26 mouse cellular contexts compared by ENCODE assay signal in the genomic region with DNA sequence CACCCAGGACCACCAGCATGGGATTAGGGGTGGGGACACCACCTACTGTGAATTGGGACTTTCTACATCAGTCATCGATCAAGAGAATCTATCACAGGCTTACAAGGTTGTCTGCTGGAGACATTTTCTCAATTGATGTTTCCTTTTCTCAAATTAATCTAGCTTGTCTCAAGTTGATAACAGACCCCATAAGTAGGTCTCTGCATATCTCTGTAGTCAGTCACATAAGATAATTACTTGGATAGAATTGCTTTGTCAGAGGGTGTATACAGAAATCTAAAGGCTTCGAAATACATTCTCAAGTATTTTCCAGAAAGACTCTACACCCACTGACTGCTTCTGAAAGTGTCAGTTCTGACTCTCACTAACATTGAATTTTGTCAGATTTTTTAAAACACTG. TPM values are rescaled to one million over a fixed set of nuclear protein-coding genes. Genes with fewer than 3 reads are reported as not detected.
A peak's percentile ranks its signal among the peaks of the same experiment; 100 is the strongest.
DNase-seq lines count a peak whose midpoint lies in the region; ATAC-seq and TF ChIP-seq lines count a peak whose summit lies in the region.
"Had no signal": no experiment of that assay in that cellular context is flagged by ENCODE, and none has a peak within 500 bp of the region (broad histone marks: within the 10 kb centered on the region; RNA-seq: fewer than 3 reads in every experiment).

No protein-coding gene starts in this region.

- no peak for TF ChIP-seq EP300 in liver, postnatal 0 days (IDR thresholded peaks at IDR 0.05; ENCODE audit: low read depth)
- TF ChIP-seq EP300 in CH12.LX (IDR thresholded peaks at IDR 0.05; ENCODE audit: low read length) (no peak), MEL (IDR thresholded peaks at IDR 0.05; ENCODE audit: low read depth in 1 of 2, low read length in 2 of 2) (peak; percentile 61 to 74)

- H3K9ac ChIP-seq in liver, embryonic 13.5 days: no peak overlapping the region; the same call in 1 of the 2 replicates
- H3K9ac ChIP-seq in liver, postnatal 0 days (replicated peaks): no peak overlapping the region
- peak overlapping the region; percentile 33; the same call in 1 of the 2 replicates for H3K9ac ChIP-seq in CH12.LX (ENCODE audit: insufficient read depth, low read depth)
- no peak overlapping the region for H3K9ac ChIP-seq in MEL (ENCODE audit: control insufficient read depth, low read depth, low read length, poor library complexity, severe bottlenecking)
- H3K9ac ChIP-seq in liver, embryonic 15.5 days: no peak overlapping the region
- H3K9ac ChIP-seq in hindbrain, embryonic 13.5 days: no peak overlapping the region
- no peak overlapping the region for H3K9ac ChIP-seq in intestine, postnatal 0 days (ENCODE audit: low read depth, low read length)
- H3K9ac ChIP-seq: embryonic facial prominence, embryonic 12.5 days; embryonic facial prominence, embryonic 15.5 days; forebrain, postnatal 0 days; heart, embryonic 12.5 days; heart, embryonic 15.5 days; hindbrain, embryonic 14.5 days had no signal

- no peak for TF ChIP-seq CTCF in liver, postnatal 0 days (IDR thresholded peaks at IDR 0.05; ENCODE audit: low read depth)
- TF ChIP-seq CTCF in CH12.LX (conservative IDR thresholded peaks at IDR 0.05 in 1 of 2, IDR thresholded peaks at IDR 0.05 in 1 of 2; ENCODE audit: low read depth in 2 of 2, low read length in 2 of 2) (no peak), MEL (IDR thresholded peaks at IDR 0.05 in 2 of 3, conservative IDR thresholded peaks at IDR 0.05 in 1 of 3; ENCODE audit: control insufficient read depth in 1 of 3, insufficient read depth in 1 of 3, low read depth in 2 of 3, low read length in 3 of 3, poor library complexity in 1 of 3, severe bottlenecking in 1 of 3) (no peak)
- TF ChIP-seq CTCF in intestine, postnatal 0 days (IDR thresholded peaks at IDR 0.05; ENCODE audit: low read depth): no peak

- WGBS in liver, embryonic 13.5 days (ENCODE audit: insufficient replicate concordance): 18% methylated on average over 2 of the region's 2 CpGs
- WGBS in liver, postnatal 0 days (ENCODE audit: insufficient replicate concordance): 57% methylated on average over 2 of the region's 2 CpGs
- WGBS in liver, embryonic 15.5 days (ENCODE audit: insufficient replicate concordance): 29% methylated on average over 2 of the region's 2 CpGs
- 98% methylated on average over 2 of the region's 2 CpGs for WGBS in hindbrain, embryonic 13.5 days
- 74% methylated on average over 2 of the region's 2 CpGs for WGBS in intestine, postnatal 0 days

- TF ChIP-seq POLR2A in CH12.LX (IDR thresholded peaks at IDR 0.05; ENCODE audit: low read depth, low read length) (no peak), MEL (IDR thresholded peaks at IDR 0.05; ENCODE audit: control insufficient read depth in 1 of 2, insufficient read depth in 1 of 2, low read depth in 1 of 2, low read length in 2 of 2, poor library complexity in 1 of 2) (no peak)

- H3K4me3 ChIP-seq in liver, embryonic 13.5 days (replicated peaks): no peak overlapping the region
- H3K4me3 ChIP-seq in liver, postnatal 0 days (ENCODE audit: low read depth, low read length): no peak overlapping the region
- H3K4me3 ChIP-seq in CH12.LX (replicated peaks in 1 of 3; ENCODE audit: low read depth in 2 of 3, low read length in 2 of 3, poor library complexity in 1 of 3): no peak overlapping the region
- peak overlapping the region in 1 of 2 experiments; percentile 41; a peak in 2 of 4 replicates for H3K4me3 ChIP-seq in MEL (ENCODE audit: control insufficient read depth in 1 of 2, insufficient read depth in 1 of 2, low read depth in 2 of 2, low read length in 2 of 2)
- H3K4me3 ChIP-seq in liver, embryonic 15.5 days (replicated peaks): no peak overlapping the region
- H3K4me3 ChIP-seq in hindbrain, embryonic 13.5 days: no peak overlapping the region
- H3K4me3 ChIP-seq in intestine, postnatal 0 days (ENCODE audit: low read depth, low read length): no peak overlapping the region
- H3K4me3 ChIP-seq: embryonic facial prominence, embryonic 12.5 days; embryonic facial prominence, embryonic 15.5 days; heart, embryonic 12.5 days; heart, embryonic 15.5 days; hindbrain, embryonic 10.5 days had no signal

- peaks cover 15% of the 10 kb centered on the region for H3K4me1 ChIP-seq in liver, embryonic 13.5 days (replicated peaks)
- H3K4me1 ChIP-seq in liver, postnatal 0 days (ENCODE audit: insufficient read depth): no peaks in the 10 kb centered on the region
- H3K4me1 ChIP-seq in CH12.LX (ENCODE audit: control insufficient read depth in 1 of 2, insufficient read depth in 2 of 2) (peaks cover 8 to 56% of the 10 kb centered on the region in 2 experiments; a peak in 3 of 4 replicates), MEL (ENCODE audit: control insufficient read depth in 1 of 2, insufficient read depth in 2 of 2, low read length in 2 of 2) (peaks cover 3 to 12% of the 10 kb centered on the region in 2 experiments; a peak in 3 of 4 replicates)
- peaks cover 11% of the 10 kb centered on the region for H3K4me1 ChIP-seq in liver, embryonic 15.5 days (replicated peaks)
- H3K4me1 ChIP-seq in hindbrain, embryonic 13.5 days (replicated peaks): no peaks in the 10 kb centered on the region
- no peaks in the 10 kb centered on the region for H3K4me1 ChIP-seq in intestine, postnatal 0 days (replicated peaks; ENCODE audit: control insufficient read depth, insufficient read depth, low read length)
- H3K4me1 ChIP-seq: embryonic facial prominence, embryonic 12.5 days; embryonic facial prominence, embryonic 15.5 days; hindbrain, embryonic 10.5 days had no signal

- in situ Hi-C loops in CH12.LX (cut with MboI; ENCODE audit: low pct_ligation_motif_present, low pct_unique_long_range_greater_than_20kb, low sequenced_read_pairs): loop anchor here (25.0 kb wide), 2 partner anchors 281 to 381 kb away; no protein-coding TSS in a partner anchor

- H3K79me2 ChIP-seq in CH12.LX (replicated peaks; ENCODE audit: control insufficient read depth, extremely low read depth, insufficient read depth, poor library complexity, severe bottlenecking) (peaks cover 3% of the 10 kb centered on the region), MEL (ENCODE audit: control insufficient read depth, insufficient read depth, low read length, poor library complexity) (peaks cover 7% of the 10 kb centered on the region; the same call in 1 of the 2 replicates)

- DNase-seq in liver, embryonic 13.5 days: no peak
- no peak for DNase-seq in liver, postnatal 0 days
- DNase-seq in CH12.LX (ENCODE audit: extremely low read depth) (no peak), MEL (ENCODE audit: low read depth, low spot score) (peak; percentile 24)
- no peak for DNase-seq in cerebellum, adult 9-10 months
- DNase-seq: adrenal gland, postnatal 10 days; adrenal gland, postnatal 36 days; cerebellum, adult 18-20 months; cerebellum, adult 9-11 months; cerebellum, postnatal 25 days; forebrain, postnatal 0 days; gastrocnemius, postnatal 10 days; heart, adult 18-20 months; heart, postnatal 10 days; heart, postnatal 36 days had no signal

- H3K4me2 ChIP-seq in liver, embryonic 13.5 days: peak overlapping the region; percentile 12; the same call in 1 of the 2 replicates
- H3K4me2 ChIP-seq in liver, postnatal 0 days (ENCODE audit: low read depth, low read length): no peak overlapping the region
- H3K4me2 ChIP-seq in CH12.LX (ENCODE audit: insufficient read depth, low read depth, poor library complexity, severe bottlenecking): peak overlapping the region; percentile 91
- 0 out of 2 replicates have a peak overlapping the region, but pooled peaks have one; percentile 2 for H3K4me2 ChIP-seq in liver, embryonic 15.5 days
- no peak overlapping the region for H3K4me2 ChIP-seq in hindbrain, embryonic 13.5 days
- H3K4me2 ChIP-seq in intestine, postnatal 0 days (replicated peaks; ENCODE audit: low read depth): no peak overlapping the region
- H3K4me2 ChIP-seq: embryonic facial prominence, embryonic 12.5 days; embryonic facial prominence, embryonic 15.5 days; heart, embryonic 12.5 days; heart, embryonic 15.5 days; hindbrain, embryonic 14.5 days had no signal

- H3K27me3 ChIP-seq in liver, embryonic 13.5 days: no peaks in the 10 kb centered on the region
- no peaks in the 10 kb centered on the region for H3K27me3 ChIP-seq in liver, postnatal 0 days (ENCODE audit: insufficient read depth, low read length)
- H3K27me3 ChIP-seq in CH12.LX (replicated peaks): no peaks in the 10 kb centered on the region
- no peaks in the 10 kb centered on the region for H3K27me3 ChIP-seq in MEL (ENCODE audit: control insufficient read depth in 1 of 2, insufficient read depth in 2 of 2, low read length in 2 of 2)
- H3K27me3 ChIP-seq in liver, embryonic 15.5 days: no peaks in the 10 kb centered on the region
- no peaks in the 10 kb centered on the region for H3K27me3 ChIP-seq in hindbrain, embryonic 13.5 days
- no peaks in the 10 kb centered on the region for H3K27me3 ChIP-seq in intestine, postnatal 0 days (replicated peaks; ENCODE audit: control insufficient read depth, insufficient read depth, low read length)
- H3K27me3 ChIP-seq: embryonic facial prominence, embryonic 12.5 days; embryonic facial prominence, embryonic 15.5 days; heart, embryonic 12.5 days; heart, embryonic 15.5 days had no signal

- no peak for TF ChIP-seq RAD21 in CH12.LX (IDR thresholded peaks at IDR 0.05; ENCODE audit: low read depth, low read length)
- no peak for TF ChIP-seq RAD21 in MEL (IDR thresholded peaks at IDR 0.05; ENCODE audit: low read depth, low read length)

- peak; percentile 70 for ATAC-seq in liver, embryonic 13.5 days (ENCODE audit: low read depth)
- no peak for ATAC-seq in liver, postnatal 0 days
- peak; percentile 51; the same call in 1 of the 2 replicates for ATAC-seq in liver, embryonic 15.5 days (ENCODE audit: insufficient read depth)
- no peak for ATAC-seq in hindbrain, embryonic 13.5 days (ENCODE audit: low FRiP score)
- ATAC-seq in intestine, postnatal 0 days: no peak
- ATAC-seq: forebrain, embryonic 14.5 days; forebrain, postnatal 0 days; hindbrain, postnatal 0 days had no signal

- H3K9me3 ChIP-seq in liver, embryonic 13.5 days (replicated peaks): no peaks in the 10 kb centered on the region
- no peaks in the 10 kb centered on the region for H3K9me3 ChIP-seq in liver, postnatal 0 days (ENCODE audit: low read length)
- H3K9me3 ChIP-seq in CH12.LX (replicated peaks; ENCODE audit: low read length) (peaks cover 2% of the 10 kb centered on the region), MEL (replicated peaks; ENCODE audit: insufficient read depth, low read length) (no peaks in the 10 kb centered on the region)
- H3K9me3 ChIP-seq in liver, embryonic 15.5 days (replicated peaks): no peaks in the 10 kb centered on the region
- H3K9me3 ChIP-seq in hindbrain, embryonic 13.5 days: peaks cover 2% of the 10 kb centered on the region; the same call in 1 of the 2 replicates
- no peaks in the 10 kb centered on the region for H3K9me3 ChIP-seq in intestine, postnatal 0 days (ENCODE audit: control insufficient read depth)
- H3K9me3 ChIP-seq: embryonic facial prominence, embryonic 12.5 days; embryonic facial prominence, embryonic 15.5 days; heart, embryonic 12.5 days; heart, embryonic 15.5 days; hindbrain, embryonic 10.5 days had no signal

- dilution Hi-C loops in CH12.LX (cut with MboI; ENCODE audit: extremely low pct_ligation_motif_present, extremely low pct_unique_long_range_greater_than_20kb, low sequenced_read_pairs): no loop called here

- no peaks in the 10 kb centered on the region for H3K36me3 ChIP-seq in liver, embryonic 13.5 days
- H3K36me3 ChIP-seq in liver, postnatal 0 days (replicated peaks; ENCODE audit: insufficient read depth, low read length): no peaks in the 10 kb centered on the region
- H3K36me3 ChIP-seq in CH12.LX (replicated peaks in 1 of 2; ENCODE audit: control insufficient read depth in 1 of 2, insufficient read depth in 1 of 2, low read length in 1 of 2): no peaks in the 10 kb centered on the region
- H3K36me3 ChIP-seq in MEL (ENCODE audit: control insufficient read depth in 1 of 2, insufficient read depth in 2 of 2, low read length in 2 of 2): peaks cover 2 to 18% of the 10 kb centered on the region in 2 experiments; a peak in 3 of 4 replicates
- H3K36me3 ChIP-seq in liver, embryonic 15.5 days (replicated peaks): no peaks in the 10 kb centered on the region
- H3K36me3 ChIP-seq in hindbrain, embryonic 13.5 days: no peaks in the 10 kb centered on the region
- no peaks in the 10 kb centered on the region for H3K36me3 ChIP-seq in intestine, postnatal 0 days (ENCODE audit: control insufficient read depth, insufficient read depth)
- H3K36me3 ChIP-seq: embryonic facial prominence, embryonic 12.5 days; embryonic facial prominence, embryonic 15.5 days; heart, embryonic 12.5 days; heart, embryonic 15.5 days; hindbrain, embryonic 10.5 days had no signal

- H3K27ac ChIP-seq in liver, embryonic 13.5 days: no peak overlapping the region
- H3K27ac ChIP-seq in liver, postnatal 0 days (ENCODE audit: low read depth): no peak overlapping the region
- H3K27ac ChIP-seq in CH12.LX (ENCODE audit: insufficient read depth, low read depth) (no peak overlapping the region; the same call in 1 of the 2 replicates), MEL (ENCODE audit: control insufficient read depth, low read depth, low read length) (no peak overlapping the region)
- H3K27ac ChIP-seq in liver, embryonic 15.5 days (replicated peaks): no peak overlapping the region
- no peak overlapping the region for H3K27ac ChIP-seq in hindbrain, embryonic 13.5 days
- H3K27ac ChIP-seq in intestine, postnatal 0 days (ENCODE audit: low read depth, low read length): no peak overlapping the region
- H3K27ac ChIP-seq: embryonic facial prominence, embryonic 12.5 days; embryonic facial prominence, embryonic 15.5 days; heart, embryonic 15.5 days; hindbrain, embryonic 10.5 days; hindbrain, embryonic 14.5 days; hindbrain, postnatal 0 days had no signal

RNA-seq across cellular contexts. Expression of a gene that starts 32.3 kb away (rescaled TPM):
- 2.3 and 3.2 TPM in 2 replicates for polyA plus RNA-seq in liver, embryonic 13.5 days (2015; fragmentation: Nextera tagmentation; extraction: Ambion mirVana)
- polyA plus RNA-seq in liver, postnatal 0 days (2015; fragmentation: Nextera tagmentation; extraction: Ambion mirVana): 1.2 and 1.6 TPM in 2 replicates
- total RNA-seq in CH12.LX (2012; rRNA removed): 16.2 and 16.4 TPM in 2 replicates
- total RNA-seq in CH12.LX (2014; rRNA removed): 32.2 and 35.7 TPM in 2 replicates
- polyA plus RNA-seq in CH12.LX (2012; ENCODE audit: insufficient read length, low read depth): 12.6 and 14.6 TPM in 2 replicates
- total RNA-seq in MEL (2012; rRNA removed): 20.6 and 23.1 TPM in 2 replicates
- 10 to 100 TPM in 1 of 2 experiments, not detected in 1; 19.5 TPM for polyA plus RNA-seq in MEL (2012; ENCODE audit: insufficient read depth in 1 of 2, insufficient read length in 2 of 2, low read depth in 1 of 2, low replicate concordance in 2 of 2, missing spikeins in 1 of 2)
- polyA plus RNA-seq in liver, embryonic 15.5 days (2015; fragmentation: Nextera tagmentation; extraction: Ambion mirVana): 2.3 and 2.4 TPM in 2 replicates
- 11.7 and 11.8 TPM in 2 replicates for polyA plus RNA-seq in hindbrain, embryonic 13.5 days (2015; fragmentation: Nextera tagmentation; extraction: Ambion mirVana)
- 3.3 and 3.5 TPM in 2 replicates for polyA plus RNA-seq in intestine, postnatal 0 days (2015; fragmentation: Nextera tagmentation; extraction: Ambion mirVana)

Comparison
In these comparisons a context has a peak if more than half of its experiments do, and no peak if none do; other contexts are left out.
1. ATAC-seq: peak in liver, embryonic 13.5 days (single experiment) and liver, embryonic 15.5 days (single experiment); none in liver, postnatal 0 days (single experiment), hindbrain, embryonic 13.5 days (single experiment) and intestine, postnatal 0 days (single experiment).
2. H3K4me2 ChIP-seq: peak in liver, embryonic 13.5 days (single experiment), CH12.LX (single experiment) and liver, embryonic 15.5 days (single experiment); none in liver, postnatal 0 days (single experiment), hindbrain, embryonic 13.5 days (single experiment) and intestine, postnatal 0 days (single experiment).